In genomic region chr15:74195968-74196727, GRCm38 (mm10) we compare ENCODE assay signal across 21 mouse cellular contexts.
DNase-seq lines count a peak whose midpoint lies in the region; ATAC-seq and TF ChIP-seq lines count a peak whose summit lies in the region.
"Had no signal": no experiment of that assay in that cellular context is flagged by ENCODE, and none has a peak within 500 bp of the region (broad histone marks: within the 10 kb centered on the region; RNA-seq: fewer than 3 reads in every experiment).

No protein-coding gene starts in this region.

- WGBS in hindbrain, embryonic 14.5 days, result 59% methylated on average over 18 of the region's 18 CpGs
- 82% methylated on average over 17 of the region's 18 CpGs for WGBS in hindbrain, embryonic 11.5 days
- 64% methylated on average over 18 of the region's 18 CpGs for WGBS in lung, embryonic 14.5 days
- 34% methylated on average over 18 of the region's 18 CpGs for WGBS in forebrain, embryonic 16.5 days

- peak; percentile 53 for DNase-seq in hindbrain, embryonic 14.5 days (ENCODE audit: low spot score)
- DNase-seq in hindbrain, embryonic 11.5 days (ENCODE audit: low spot score), result no peak
- DNase-seq in lung, embryonic 14.5 days, result peak; percentile 9
- DNase-seq in lung, postnatal 10 days, result no peak
- DNase-seq in brain, embryonic 14.5 days (ENCODE audit: low read depth), result peak; percentile 75
- DNase-seq in heart, postnatal 36 days, result no peak
- no peak for DNase-seq in gastrocnemius, postnatal 36 days
- DNase-seq: adrenal gland, postnatal 25 days; cerebellum, adult 9-10 months; gastrocnemius, postnatal 10 days; heart, adult 18-20 months; heart, postnatal 10 days; kidney, adult 11 months; kidney, postnatal 14 days; liver, embryonic 13.5 days; lung, adult 2 months; lung, postnatal 36 days; thymus, postnatal 25 days had no signal

- H3K4me3 ChIP-seq in hindbrain, embryonic 14.5 days (replicated peaks; ENCODE audit: low read length), result no peak overlapping the region
- H3K4me3 ChIP-seq in hindbrain, embryonic 11.5 days (ENCODE audit: low read depth, low read length), result no peak overlapping the region
- no peak overlapping the region for H3K4me3 ChIP-seq in lung, embryonic 14.5 days (ENCODE audit: low read depth, low read length)
- H3K4me3 ChIP-seq in forebrain, embryonic 16.5 days (replicated peaks; ENCODE audit: low read length), result no peak overlapping the region
- H3K4me3 ChIP-seq: heart, embryonic 12.5 days; liver, embryonic 13.5 days; megakaryocyte, embryonic 14.5 days had no signal

- no peaks in the 10 kb centered on the region for H3K9me3 ChIP-seq in hindbrain, embryonic 14.5 days (ENCODE audit: control insufficient read depth, low read length)
- H3K9me3 ChIP-seq in hindbrain, embryonic 11.5 days (ENCODE audit: control insufficient read depth, low read length), result no peaks in the 10 kb centered on the region
- no peaks in the 10 kb centered on the region for H3K9me3 ChIP-seq in lung, embryonic 14.5 days (ENCODE audit: low read depth, low read length)
- no peaks in the 10 kb centered on the region for H3K9me3 ChIP-seq in forebrain, embryonic 16.5 days (ENCODE audit: control insufficient read depth, low read length)
- H3K9me3 ChIP-seq: heart, embryonic 12.5 days; liver, embryonic 13.5 days; megakaryocyte, embryonic 14.5 days had no signal

- no peak overlapping the region for H3K4me2 ChIP-seq in hindbrain, embryonic 14.5 days (replicated peaks)
- H3K4me2 ChIP-seq in hindbrain, embryonic 11.5 days (replicated peaks; ENCODE audit: low read depth, low read length), result no peak overlapping the region
- no peak overlapping the region for H3K4me2 ChIP-seq in lung, embryonic 14.5 days
- H3K4me2 ChIP-seq in forebrain, embryonic 16.5 days (ENCODE audit: low read length), result no peak overlapping the region
- H3K4me2 ChIP-seq: heart, embryonic 12.5 days; liver, embryonic 13.5 days had no signal

- ATAC-seq in hindbrain, embryonic 14.5 days (ENCODE audit: low FRiP score), result peak; percentile 66
- no peak for ATAC-seq in hindbrain, embryonic 11.5 days (ENCODE audit: low FRiP score)
- ATAC-seq in lung, embryonic 14.5 days (ENCODE audit: insufficient read depth), result no peak
- peak; percentile 34; the same call in 1 of the 2 replicates for ATAC-seq in forebrain, embryonic 16.5 days

- no peak overlapping the region for H3K9ac ChIP-seq in hindbrain, embryonic 14.5 days
- H3K9ac ChIP-seq in hindbrain, embryonic 11.5 days (ENCODE audit: low read depth, low read length), result no peak overlapping the region
- H3K9ac ChIP-seq in lung, embryonic 14.5 days, result no peak overlapping the region
- 0 out of 2 replicates have a peak overlapping the region, but pooled peaks have one; percentile 4 for H3K9ac ChIP-seq in forebrain, embryonic 16.5 days (replicated peaks; ENCODE audit: low read depth, low read length)
- H3K9ac ChIP-seq: heart, embryonic 12.5 days; liver, embryonic 13.5 days had no signal

- no peaks in the 10 kb centered on the region for H3K27me3 ChIP-seq in hindbrain, embryonic 14.5 days (ENCODE audit: control insufficient read depth, insufficient read depth, low read length)
- no peaks in the 10 kb centered on the region for H3K27me3 ChIP-seq in hindbrain, embryonic 11.5 days (ENCODE audit: control insufficient read depth, insufficient read depth, low read length)
- no peaks in the 10 kb centered on the region for H3K27me3 ChIP-seq in lung, embryonic 14.5 days (ENCODE audit: insufficient read depth, low read length)
- H3K27me3 ChIP-seq in forebrain, embryonic 16.5 days (replicated peaks; ENCODE audit: control insufficient read depth, insufficient read depth, low read length), result no peaks in the 10 kb centered on the region
- H3K27me3 ChIP-seq: liver, embryonic 13.5 days; megakaryocyte, embryonic 14.5 days had no signal

- H3K36me3 ChIP-seq in hindbrain, embryonic 14.5 days (replicated peaks; ENCODE audit: control insufficient read depth, insufficient read depth), result no peaks in the 10 kb centered on the region
- H3K36me3 ChIP-seq in hindbrain, embryonic 11.5 days (ENCODE audit: control insufficient read depth, insufficient read depth, low read length), result no peaks in the 10 kb centered on the region
- H3K36me3 ChIP-seq in lung, embryonic 14.5 days (ENCODE audit: insufficient read depth), result no peaks in the 10 kb centered on the region
- H3K36me3 ChIP-seq in forebrain, embryonic 16.5 days (ENCODE audit: control insufficient read depth, insufficient read depth), result no peaks in the 10 kb centered on the region
- H3K36me3 ChIP-seq: heart, embryonic 12.5 days; liver, embryonic 13.5 days had no signal

- intact Hi-C loops in heart, postnatal 36 days (cut with DNase I), result no loop called here
- intact Hi-C loops in gastrocnemius, postnatal 36 days (cut with DNase I), result no loop called here

- H3K4me1 ChIP-seq in hindbrain, embryonic 14.5 days (replicated peaks; ENCODE audit: control insufficient read depth, insufficient read depth, low read length), result peaks cover 31% of the 10 kb centered on the region
- H3K4me1 ChIP-seq in hindbrain, embryonic 11.5 days (replicated peaks; ENCODE audit: control insufficient read depth, insufficient read depth, low read length), result no peaks in the 10 kb centered on the region
- H3K4me1 ChIP-seq in lung, embryonic 14.5 days (ENCODE audit: insufficient read depth), result no peaks in the 10 kb centered on the region
- peaks cover 30% of the 10 kb centered on the region for H3K4me1 ChIP-seq in forebrain, embryonic 16.5 days (replicated peaks; ENCODE audit: control insufficient read depth, insufficient read depth, low read length)
- H3K4me1 ChIP-seq: heart, embryonic 12.5 days; liver, embryonic 13.5 days; megakaryocyte, embryonic 14.5 days had no signal

- TF ChIP-seq POLR2A in brain, embryonic 14.5 days (IDR thresholded peaks at IDR 0.05; ENCODE audit: borderline replicate concordance, extremely low read depth, insufficient read depth, insufficient read length, poor library complexity, severe bottlenecking), result no peak

- 0 out of 2 replicates have a peak overlapping the region, but pooled peaks have one; percentile 5 for H3K27ac ChIP-seq in hindbrain, embryonic 14.5 days
- no peak overlapping the region for H3K27ac ChIP-seq in hindbrain, embryonic 11.5 days (ENCODE audit: low read depth, low read length)
- no peak overlapping the region for H3K27ac ChIP-seq in lung, embryonic 14.5 days (ENCODE audit: low read depth)
- H3K27ac ChIP-seq in forebrain, embryonic 16.5 days (ENCODE audit: low read length), result no peak overlapping the region; the same call in 1 of the 2 replicates
- H3K27ac ChIP-seq: liver, embryonic 13.5 days had no signal

- no peak for TF ChIP-seq CTCF in lung, embryonic 14.5 days (IDR thresholded peaks at IDR 0.05; ENCODE audit: low read depth)
- no peak for TF ChIP-seq CTCF in brain, embryonic 14.5 days (IDR thresholded peaks at IDR 0.05; ENCODE audit: borderline replicate concordance, extremely low read depth, insufficient read depth, insufficient read length)

Comparison
In these comparisons a context has a peak if more than half of its experiments do, and no peak if none do; other contexts are left out.
1. ATAC-seq: peak in hindbrain, embryonic 14.5 days (single experiment) and forebrain, embryonic 16.5 days (single experiment); none in hindbrain, embryonic 11.5 days (single experiment) and lung, embryonic 14.5 days (single experiment).
2. DNase-seq: peak in hindbrain, embryonic 14.5 days (single experiment), lung, embryonic 14.5 days (single experiment) and brain, embryonic 14.5 days (single experiment); none in hindbrain, embryonic 11.5 days (single experiment), lung, postnatal 10 days (single experiment), heart, postnatal 36 days (0 of 2) and gastrocnemius, postnatal 36 days (0 of 2).